Mouse (Mus musculus): ENCODE measurements around the gene Slc28a2. TPM values are rescaled to one million over a fixed set of nuclear protein-coding genes. Genes with fewer than 3 reads are reported as not detected.
"Not testable (repeated sequence)": the region's sequence is repeated elsewhere in the genome, so short reads cannot be mapped to it uniquely, and the experiment has no call there.

The Slc28a2 gene
- polyA plus RNA-seq, 1 experiment from 2014 or later = 0.46 TPM

- H3K4me1 ChIP-seq (replicated peaks; ENCODE audit: insufficient read depth, low read length) = no peaks in the 10 kb centered on the region
- 94% methylated on average over 3 of the region's 3 CpGs for WGBS
- H3K9me3 ChIP-seq (replicated peaks; ENCODE audit: low read length) = no peaks in the 10 kb centered on the region
- no peak overlapping the region for H3K27ac ChIP-seq
- H3K4me3 ChIP-seq (replicated peaks; ENCODE audit: low read depth, low read length) = no peak overlapping the region
- no peak overlapping the region for H3K9ac ChIP-seq (ENCODE audit: low read depth, low read length)
- DNase-seq (ENCODE audit: low spot score) (no peak), ATAC-seq (replicated peaks; ENCODE audit: low FRiP score, low read depth) (no peak)
- no peak overlapping the region for H3K4me2 ChIP-seq (ENCODE audit: low read length)
- TF ChIP-seq CTCF (IDR thresholded peaks at IDR 0.05; ENCODE audit: low read depth) = no peak
- no peaks in the 10 kb centered on the region for H3K27me3 ChIP-seq (ENCODE audit: insufficient read depth, low read length)
- no peaks in the 10 kb centered on the region for H3K36me3 ChIP-seq (ENCODE audit: insufficient read depth, low read length)
These were observed 42.9 kb downstream of the Slc28a2 start for GRCm38 (mm10) chr2:122469221-122469620.

- Histone ChIP-seq H3K4me1 (replicated peaks; ENCODE audit: insufficient read depth, low read length) (no peaks in the 10 kb centered on the region), H3K27ac (no peak overlapping the region), H3K36me3 (ENCODE audit: insufficient read depth, low read length) (no peaks in the 10 kb centered on the region), H3K9ac (ENCODE audit: low read depth, low read length) (no peak overlapping the region), H3K4me2 (ENCODE audit: low read length) (no peak overlapping the region), H3K4me3 (replicated peaks; ENCODE audit: low read depth, low read length) (no peak overlapping the region), H3K9me3 (replicated peaks; ENCODE audit: low read length) (no peaks in the 10 kb centered on the region), H3K27me3 (ENCODE audit: insufficient read depth, low read length) (no peaks in the 10 kb centered on the region)
- ATAC-seq (replicated peaks; ENCODE audit: low FRiP score, low read depth) = no peak
- no peak for TF ChIP-seq CTCF (IDR thresholded peaks at IDR 0.05; ENCODE audit: low read depth)
- no peak for DNase-seq (ENCODE audit: low spot score)
These were observed 50.3 kb downstream of the Slc28a2 start for GRCm38 (mm10) chr2:122476585-122476984.

GRCm38 (mm10) chr2:122483787-122484186 is 57.5 kb downstream of the Slc28a2 start:
- H3K9me3 ChIP-seq (replicated peaks; ENCODE audit: low read length); H3K27ac ChIP-seq; ATAC-seq (replicated peaks; ENCODE audit: low FRiP score, low read depth); DNase-seq (ENCODE audit: low spot score); H3K36me3 ChIP-seq (ENCODE audit: insufficient read depth, low read length); H3K4me3 ChIP-seq (replicated peaks; ENCODE audit: low read depth, low read length); H3K9ac ChIP-seq (ENCODE audit: low read depth, low read length); H3K27me3 ChIP-seq (ENCODE audit: insufficient read depth, low read length); H3K4me2 ChIP-seq (ENCODE audit: low read length); H3K4me1 ChIP-seq (replicated peaks; ENCODE audit: insufficient read depth, low read length): not testable (repeated sequence)
- WGBS = 64% methylated on average over 1 of the region's 1 CpGs

- ATAC-seq (replicated peaks; ENCODE audit: low FRiP score, low read depth) (no peak), DNase-seq (ENCODE audit: low spot score) (no peak)
- no peak within 1 kb of the TSS for H3K4me2 ChIP-seq (ENCODE audit: low read length)
- no peaks in the 10 kb centered on the region for H3K9me3 ChIP-seq (replicated peaks; ENCODE audit: low read length)
- H3K9ac ChIP-seq (ENCODE audit: low read depth, low read length) = no peak within 1 kb of the TSS
- H3K36me3 ChIP-seq (ENCODE audit: insufficient read depth, low read length) = no peaks in the 10 kb centered on the region
- TF ChIP-seq CTCF (IDR thresholded peaks at IDR 0.05; ENCODE audit: low read depth) = no peak
- H3K4me1 ChIP-seq (replicated peaks; ENCODE audit: insufficient read depth, low read length) = no peaks in the 10 kb centered on the region
- no peaks in the 10 kb centered on the region for H3K27me3 ChIP-seq (ENCODE audit: insufficient read depth, low read length)
- no peak within 1 kb of the TSS for H3K4me3 ChIP-seq (replicated peaks; ENCODE audit: low read depth, low read length)
- WGBS = 91% methylated on average over 1 of the region's 1 CpGs
- H3K27ac ChIP-seq = no peak within 1 kb of the TSS
These were observed 58.4 kb downstream of the Slc28a2 start, which contains the start of gene Gm14085 for GRCm38 (mm10) chr2:122484641-122485040. Gene Gm14085, plus strand, starts transcription at chr2:122484941.

GRCm38 (mm10) chr2:122485654-122486053 is 59.4 kb downstream of the Slc28a2 start:
- not testable (repeated sequence) for DNase-seq (ENCODE audit: low spot score); H3K27me3 ChIP-seq (ENCODE audit: insufficient read depth, low read length); H3K4me3 ChIP-seq (replicated peaks; ENCODE audit: low read depth, low read length); H3K4me2 ChIP-seq (ENCODE audit: low read length); H3K9me3 ChIP-seq (replicated peaks; ENCODE audit: low read length); H3K9ac ChIP-seq (ENCODE audit: low read depth, low read length); H3K4me1 ChIP-seq (replicated peaks; ENCODE audit: insufficient read depth, low read length); ATAC-seq (replicated peaks; ENCODE audit: low FRiP score, low read depth); H3K27ac ChIP-seq; H3K36me3 ChIP-seq (ENCODE audit: insufficient read depth, low read length)
- WGBS = 25% methylated on average over 1 of the region's 3 CpGs

- DNase-seq (ENCODE audit: low spot score); H3K4me3 ChIP-seq (replicated peaks; ENCODE audit: low read depth, low read length); ATAC-seq (replicated peaks; ENCODE audit: low FRiP score, low read depth): not testable (repeated sequence)
These were observed 59.8 kb downstream of the Slc28a2 start for GRCm38 (mm10) chr2:122486122-122486521.

GRCm38 (mm10) chr2:122486674-122487073 is 60.4 kb downstream of the Slc28a2 start:
- Histone ChIP-seq H3K4me1 (replicated peaks; ENCODE audit: insufficient read depth, low read length) (no peaks in the 10 kb centered on the region), H3K36me3 (ENCODE audit: insufficient read depth, low read length) (no peaks in the 10 kb centered on the region)
- 84% methylated on average over 2 of the region's 2 CpGs for WGBS

More at GRCm38 (mm10) chr2:122486122-122486521, 59.8 kb downstream of the Slc28a2 start:
- not testable (repeated sequence) for H3K27ac ChIP-seq; H3K27me3 ChIP-seq (ENCODE audit: insufficient read depth, low read length); H3K36me3 ChIP-seq (ENCODE audit: insufficient read depth, low read length); H3K9ac ChIP-seq (ENCODE audit: low read depth, low read length); H3K4me2 ChIP-seq (ENCODE audit: low read length); H3K4me1 ChIP-seq (replicated peaks; ENCODE audit: insufficient read depth, low read length); H3K9me3 ChIP-seq (replicated peaks; ENCODE audit: low read length)

More at GRCm38 (mm10) chr2:122486674-122487073, 60.4 kb downstream of the Slc28a2 start:
- no peak overlapping the region for H3K9ac ChIP-seq (ENCODE audit: low read depth, low read length)
- DNase-seq (ENCODE audit: low spot score) = no peak
- no peaks in the 10 kb centered on the region for H3K27me3 ChIP-seq (ENCODE audit: insufficient read depth, low read length)
- H3K4me2 ChIP-seq (ENCODE audit: low read length) = no peak overlapping the region
- no peak for TF ChIP-seq CTCF (IDR thresholded peaks at IDR 0.05; ENCODE audit: low read depth)
- H3K4me3 ChIP-seq (replicated peaks; ENCODE audit: low read depth, low read length) = no peak overlapping the region
- no peaks in the 10 kb centered on the region for H3K9me3 ChIP-seq (replicated peaks; ENCODE audit: low read length)
- no peak overlapping the region for H3K27ac ChIP-seq
- ATAC-seq (replicated peaks; ENCODE audit: low FRiP score, low read depth) = no peak

Other genes with a start within 250 kb of the Slc28a2 start
- 0.04 and 0.06 TPM in 2 replicates for gene Patl2, start 240.3 kb upstream of the Slc28a2 start, polyA plus RNA-seq (2015; fragmentation: Nextera tagmentation; extraction: Ambion mirVana)
- gene Terb2, start 240.2 kb upstream of the Slc28a2 start, polyA plus RNA-seq (2015; fragmentation: Nextera tagmentation; extraction: Ambion mirVana) = not detected in 2 replicates
- gene Sord, start 191.7 kb upstream of the Slc28a2 start, polyA plus RNA-seq (2015; fragmentation: Nextera tagmentation; extraction: Ambion mirVana) = 127 and 144 TPM in 2 replicates
- gene Duox2, start 128.0 kb upstream of the Slc28a2 start, polyA plus RNA-seq (2015; fragmentation: Nextera tagmentation; extraction: Ambion mirVana) = 0.04 TPM in 2 replicates
- not detected in 2 replicates for gene Duoxa2, start 127.6 kb upstream of the Slc28a2 start, polyA plus RNA-seq (2015; fragmentation: Nextera tagmentation; extraction: Ambion mirVana)
- 0.15 TPM in 1 of 2 replicates, not detected in the other for gene Duoxa1, start 112.7 kb upstream of the Slc28a2 start, polyA plus RNA-seq (2015; fragmentation: Nextera tagmentation; extraction: Ambion mirVana)
- gene Duox1, start 110.8 kb upstream of the Slc28a2 start, polyA plus RNA-seq (2015; fragmentation: Nextera tagmentation; extraction: Ambion mirVana) = not detected in 2 replicates
- 1.3 and 2.3 TPM in 2 replicates for gene Shf, start 57.3 kb upstream of the Slc28a2 start, polyA plus RNA-seq (2015; fragmentation: Nextera tagmentation; extraction: Ambion mirVana)
- 0.08 TPM in 1 of 2 replicates, not detected in the other for gene Gm14085, start 58.5 kb downstream of the Slc28a2 start, polyA plus RNA-seq (2015; fragmentation: Nextera tagmentation; extraction: Ambion mirVana)
- gene Gatm, start 184.8 kb downstream of the Slc28a2 start, polyA plus RNA-seq (2015; fragmentation: Nextera tagmentation; extraction: Ambion mirVana) = 270 and 317 TPM in 2 replicates
- 0.26 and 0.34 TPM in 2 replicates for gene AA467197, start 210.5 kb downstream of the Slc28a2 start, polyA plus RNA-seq (2015; fragmentation: Nextera tagmentation; extraction: Ambion mirVana)